Mouse (Mus musculus) midbrain, embryonic 14.5 days (tissue): ENCODE results near the gene Mgst2. TPM values are rescaled to one million over a fixed set of nuclear protein-coding genes. Genes with fewer than 3 reads are reported as not detected.

ENCODE experiments used
- ATAC-seq: fragments of 200-750 bp; cut with Nextera tagmentation; 2 replicates; pipeline ENCODE4 v1.8.0; 2017; ENCODE audit warnings: moderate number of reproducible peaks, moderate library complexity; ENCODE audit not compliant: low FRiP score, low TSS enrichment
- DNase-seq: peaks from one replicate; pipeline ENCODE4 v3.0.0-alpha.2; 2015
- H3K27ac ChIP-seq: fragments of 300-500 bp; sonication (generic); replicated peaks from 2 replicates; pipeline ENCODE4 v1.5.1; 2014; ENCODE audit warnings: mild to moderate bottlenecking, low read depth, low read length, moderate library complexity
- H3K27me3 ChIP-seq: fragments of 300-500 bp; sonication (generic); 2 replicates; pipeline ENCODE4 v1.6.1; 2014; ENCODE audit warnings: low read length, control low read depth, mixed read lengths; ENCODE audit not compliant: control insufficient read depth, insufficient read depth
- H3K36me3 ChIP-seq: fragments of 300-500 bp; sonication (generic); 2 replicates; pipeline ENCODE4 v1.6.1; 2014; ENCODE audit warnings: low read length, control low read depth; ENCODE audit not compliant: control insufficient read depth, insufficient read depth
- H3K4me1 ChIP-seq: fragments of 300-500 bp; sonication (generic); 2 replicates; pipeline ENCODE4 v1.6.1; 2014; ENCODE audit warnings: mild to moderate bottlenecking, antibody characterized with exemption, low read length, control low read depth; ENCODE audit not compliant: control insufficient read depth, insufficient read depth
- H3K4me2 ChIP-seq: fragments of 300-500 bp; sonication (generic); 2 replicates; pipeline ENCODE4 v1.6.1; 2014; ENCODE audit warnings: mild to moderate bottlenecking, low read length, moderate library complexity
- H3K4me3 ChIP-seq: fragments of 300-500 bp; sonication (generic); replicated peaks from 2 replicates; pipeline ENCODE4 v1.5.1; 2014; ENCODE audit warnings: low read depth, low read length
- H3K9ac ChIP-seq: fragments of 300-500 bp; sonication (generic); replicated peaks from 2 replicates; pipeline ENCODE4 v1.6.1; 2014; ENCODE audit warnings: mild to moderate bottlenecking, low read length, moderate library complexity
- H3K9me3 ChIP-seq: fragments of 300-500 bp; sonication (generic); 2 replicates; pipeline ENCODE4 v1.6.1; 2016; ENCODE audit warnings: low read length, control low read depth, mixed read lengths; ENCODE audit not compliant: control insufficient read depth
- WGBS: fragments of 180-500 bp; shearing (Covaris S2); extraction: QIAGEN DNeasy Blood & Tissue Kit; methylation state at CpG from one replicate; pipeline ENCODE4 v1.1.7; 2014; 5-methylcytosine and 5-hydroxymethylcytosine counted together
- polyA plus RNA-seq: library from polyadenylated mRNA; unstranded; fragments of >200 nt; fragmentation: Nextera tagmentation; extraction: Ambion mirVana; gene quantifications from 2 replicates; pipeline ENCODE4 v1.2.1, GENCODE M21; 2014

The Mgst2 gene
- polyA plus RNA-seq, 1 experiment from 2014 or later, result 0.46 TPM

DNA sequence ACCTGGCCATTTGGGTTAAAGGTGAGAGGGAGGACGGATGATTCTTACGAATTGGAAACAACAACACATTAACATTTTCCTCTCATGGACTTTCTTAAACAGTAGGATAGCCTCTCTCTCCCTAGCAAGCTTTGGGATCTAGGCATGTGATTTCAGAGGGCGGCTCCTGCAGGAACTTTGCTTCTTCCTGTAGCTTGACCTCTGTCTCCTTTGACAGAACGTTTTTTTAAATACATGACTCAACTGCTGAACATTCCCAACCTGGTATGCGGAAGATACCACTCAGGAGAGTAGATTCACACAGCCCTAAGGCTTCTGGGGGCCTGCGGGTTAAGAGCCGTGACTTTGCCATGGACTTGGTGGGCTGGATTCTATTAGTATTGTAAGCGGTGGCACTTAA lies 10.7 kb upstream of the Mgst2 start:
- no peaks in the 10 kb centered on the region for H3K36me3 ChIP-seq
- no peak overlapping the region for H3K4me3 ChIP-seq
- ATAC-seq, result no peak
- no peak overlapping the region for H3K4me2 ChIP-seq
- 88% methylated on average over 8 of the region's 8 CpGs for WGBS
- DNase-seq, result no peak
- peaks cover 12% of the 10 kb centered on the region for H3K4me1 ChIP-seq
- H3K9ac ChIP-seq, result no peak overlapping the region
- H3K27me3 ChIP-seq, result no peaks in the 10 kb centered on the region
- H3K27ac ChIP-seq, result no peak overlapping the region
- no peaks in the 10 kb centered on the region for H3K9me3 ChIP-seq

DNA sequence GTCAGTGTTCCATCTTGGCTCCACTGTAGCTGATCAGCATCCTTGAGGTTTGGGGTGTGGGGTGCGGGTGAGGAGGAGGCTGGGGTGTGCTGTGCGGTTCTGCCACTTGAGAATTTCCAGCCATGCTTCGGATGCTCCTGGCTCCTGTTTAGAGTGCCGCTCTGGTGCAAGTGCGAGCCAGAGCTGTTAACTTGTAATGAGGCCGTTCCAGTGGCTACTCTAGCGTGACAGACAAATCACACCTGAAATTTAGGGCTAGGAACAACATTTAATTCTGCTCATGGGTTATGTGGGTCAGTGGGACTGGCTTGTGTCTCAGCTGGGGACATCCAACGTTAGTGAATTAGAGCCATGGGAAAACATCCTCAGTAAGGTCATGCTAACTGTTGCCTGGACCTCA lies 10.2 kb upstream of the Mgst2 start:
- no peak for ATAC-seq

DNA sequence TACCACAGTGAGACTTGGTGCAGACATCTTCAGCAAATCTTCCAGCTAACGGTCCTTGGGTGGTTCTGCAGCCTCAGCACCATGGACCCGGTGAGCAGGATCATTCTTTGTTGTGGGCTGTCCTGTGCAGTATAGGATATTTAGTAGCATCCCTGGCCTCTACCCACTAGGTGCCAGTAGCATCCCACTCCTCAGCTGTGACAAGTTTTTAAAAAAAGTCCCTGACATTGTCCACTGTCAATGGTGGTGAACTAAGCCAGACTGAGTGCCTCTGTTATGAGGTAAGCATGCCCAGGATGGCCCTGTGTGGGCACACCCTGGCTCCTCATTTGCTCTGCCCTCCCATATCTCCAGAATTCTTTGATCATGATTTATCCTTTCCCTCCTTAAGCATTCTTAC lies 9.0 kb upstream of the Mgst2 start:
- Histone ChIP-seq H3K4me3 (no peak overlapping the region), H3K9me3 (no peaks in the 10 kb centered on the region), H3K27ac (0 out of 2 replicates have a peak overlapping the region, but pooled peaks have one; percentile 20), H3K36me3 (no peaks in the 10 kb centered on the region), H3K4me2 (no peak overlapping the region), H3K27me3 (no peaks in the 10 kb centered on the region), H3K9ac (no peak overlapping the region), H3K4me1 (peaks cover 12% of the 10 kb centered on the region)
- DNase-seq (peak; percentile 81), ATAC-seq (peak; percentile 61)
- 71% methylated on average over 2 of the region's 2 CpGs for WGBS

More for the DNA sequence above, 10.2 kb upstream of the Mgst2 start:
- Histone ChIP-seq H3K27me3 (no peaks in the 10 kb centered on the region), H3K27ac (no peak overlapping the region), H3K4me3 (no peak overlapping the region), H3K4me2 (no peak overlapping the region), H3K4me1 (peaks cover 12% of the 10 kb centered on the region), H3K9me3 (no peaks in the 10 kb centered on the region), H3K36me3 (no peaks in the 10 kb centered on the region), H3K9ac (no peak overlapping the region)
- no peak for DNase-seq
- 81% methylated on average over 8 of the region's 8 CpGs for WGBS

DNA sequence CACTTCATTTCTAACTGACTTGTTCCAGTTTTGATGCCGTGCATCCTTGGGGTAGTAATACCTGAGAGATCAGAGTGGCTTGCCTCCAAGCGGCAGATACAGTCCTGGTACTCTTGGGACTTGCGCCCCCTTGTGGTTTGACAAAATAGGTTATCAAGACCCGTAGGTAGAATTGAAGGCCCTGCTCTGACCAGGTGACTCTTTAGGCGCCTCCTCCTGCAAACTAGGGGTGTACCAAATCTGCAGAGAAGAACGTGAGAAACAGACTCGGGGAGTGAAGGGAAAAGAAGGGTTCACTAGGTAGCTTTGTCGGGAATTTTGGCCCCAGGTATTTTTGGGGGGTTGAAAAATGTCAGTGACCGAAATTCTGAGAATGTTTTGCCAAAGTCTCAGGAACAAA lies 7.9 kb upstream of the Mgst2 start:
- ATAC-seq (0 out of 2 replicates have a peak, but pooled peaks have one; percentile 48), DNase-seq (peak; percentile 90)
- Histone ChIP-seq H3K4me2 (peak overlapping the region; percentile 41), H3K36me3 (no peaks in the 10 kb centered on the region), H3K4me1 (peaks cover 12% of the 10 kb centered on the region), H3K4me3 (no peak overlapping the region), H3K27me3 (no peaks in the 10 kb centered on the region), H3K27ac (no peak overlapping the region), H3K9me3 (no peaks in the 10 kb centered on the region), H3K9ac (no peak overlapping the region)
- 2% methylated on average over 9 of the region's 9 CpGs for WGBS

DNA sequence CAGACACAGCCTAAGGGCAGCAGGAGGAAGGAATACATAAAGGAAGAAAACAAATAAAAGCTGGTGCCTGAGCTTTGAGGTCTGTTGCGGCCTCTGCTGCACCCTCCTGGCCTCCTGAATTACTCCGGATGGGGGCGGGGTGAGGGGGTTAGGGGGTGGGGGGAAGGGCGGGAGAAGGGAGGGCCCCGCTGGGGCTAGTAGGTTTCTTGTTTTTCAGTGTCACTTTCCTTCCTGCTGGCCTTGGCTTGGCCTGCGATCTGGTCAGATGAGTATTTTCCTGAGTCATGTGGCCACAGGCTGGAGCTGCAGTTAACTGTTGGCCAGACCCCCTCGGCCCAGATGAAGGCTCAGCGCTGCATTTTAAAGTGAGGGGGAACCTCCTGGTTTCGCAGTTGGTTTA lies 7.5 kb upstream of the Mgst2 start:
- Histone ChIP-seq H3K27ac (no peak overlapping the region), H3K27me3 (no peaks in the 10 kb centered on the region), H3K4me3 (no peak overlapping the region), H3K36me3 (no peaks in the 10 kb centered on the region), H3K9ac (no peak overlapping the region), H3K4me2 (peak overlapping the region; percentile 41), H3K4me1 (peaks cover 12% of the 10 kb centered on the region), H3K9me3 (no peaks in the 10 kb centered on the region)
- peak; percentile 31; the same call in 1 of the 2 replicates for ATAC-seq
- WGBS, result 4% methylated on average over 9 of the region's 9 CpGs
- peak; percentile 44 for DNase-seq

DNA sequence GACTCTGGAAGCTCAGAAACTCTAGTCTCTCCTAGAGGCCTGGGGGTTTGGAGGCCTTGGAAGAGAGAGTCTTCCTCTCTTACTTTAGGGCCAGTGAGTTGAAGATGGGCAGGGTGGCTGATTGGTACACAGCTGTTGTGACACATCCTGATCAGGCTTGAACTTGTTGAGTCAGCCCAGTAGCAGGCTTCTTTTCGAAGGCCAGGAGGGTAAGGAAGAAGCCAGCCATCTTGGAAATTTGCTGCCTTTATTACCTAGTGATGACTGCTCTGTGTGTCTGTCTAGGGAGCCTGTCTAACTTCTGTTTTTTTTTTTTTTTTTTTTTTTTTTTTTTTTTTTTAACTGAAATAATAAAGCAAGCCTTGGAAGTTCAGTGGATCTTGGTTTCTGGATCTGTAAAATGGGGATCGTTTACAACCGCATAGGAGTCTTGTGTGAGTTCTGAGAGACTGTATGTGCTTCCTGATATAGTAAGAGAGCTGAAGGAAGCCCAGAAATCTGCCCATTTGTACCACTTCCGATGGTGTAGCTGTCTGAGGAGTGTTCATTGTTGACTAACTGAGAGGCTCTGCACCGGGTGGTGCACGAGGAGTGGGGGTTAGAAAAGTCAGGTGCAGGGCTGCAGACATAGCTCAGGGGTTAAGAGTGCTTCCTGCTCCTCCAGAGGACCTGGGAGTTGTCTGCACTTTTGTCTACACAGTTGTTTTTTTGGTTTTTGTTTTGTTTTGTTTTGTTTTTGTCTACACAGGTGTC lies 5.7 kb upstream of the Mgst2 start:
- no peaks in the 10 kb centered on the region for H3K36me3 ChIP-seq
- H3K4me1 ChIP-seq, result peaks cover 9% of the 10 kb centered on the region; the same call in 1 of the 2 replicates
- 86% methylated on average over 6 of the region's 6 CpGs for WGBS
- H3K27me3 ChIP-seq, result no peaks in the 10 kb centered on the region
- no peak overlapping the region for H3K4me2 ChIP-seq
- ATAC-seq (no peak), DNase-seq (no peak)
- no peak overlapping the region for H3K27ac ChIP-seq
- no peak overlapping the region for H3K9ac ChIP-seq
- no peaks in the 10 kb centered on the region for H3K9me3 ChIP-seq
- no peak overlapping the region for H3K4me3 ChIP-seq

DNA sequence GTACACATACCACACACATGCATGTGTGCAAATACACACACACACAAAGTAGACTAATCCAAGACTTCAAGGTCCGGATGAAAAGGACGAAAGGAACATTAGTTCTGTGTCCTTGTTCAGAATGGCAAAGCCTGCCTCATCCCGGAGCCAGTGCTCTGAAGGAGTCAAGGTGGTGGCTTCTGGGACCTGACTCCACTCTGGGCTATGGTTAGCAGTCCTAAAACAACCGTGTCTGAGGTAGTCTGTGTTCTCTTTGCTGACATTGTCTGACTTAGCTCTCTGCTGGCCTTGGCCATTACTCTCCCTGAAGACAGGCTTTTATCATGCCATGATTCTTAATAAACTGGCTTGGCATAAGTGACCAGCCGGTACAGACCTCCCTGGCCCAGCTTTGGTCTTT lies 745 bp upstream of the Mgst2 start:
- Histone ChIP-seq H3K9ac (no peak overlapping the region), H3K4me1 (no peaks in the 10 kb centered on the region), H3K4me3 (no peak overlapping the region), H3K27me3 (no peaks in the 10 kb centered on the region), H3K27ac (no peak overlapping the region), H3K4me2 (no peak overlapping the region), H3K36me3 (no peaks in the 10 kb centered on the region), H3K9me3 (no peaks in the 10 kb centered on the region)
- no peak for ATAC-seq
- DNase-seq, result no peak
- WGBS, result 86% methylated on average over 5 of the region's 5 CpGs

DNA sequence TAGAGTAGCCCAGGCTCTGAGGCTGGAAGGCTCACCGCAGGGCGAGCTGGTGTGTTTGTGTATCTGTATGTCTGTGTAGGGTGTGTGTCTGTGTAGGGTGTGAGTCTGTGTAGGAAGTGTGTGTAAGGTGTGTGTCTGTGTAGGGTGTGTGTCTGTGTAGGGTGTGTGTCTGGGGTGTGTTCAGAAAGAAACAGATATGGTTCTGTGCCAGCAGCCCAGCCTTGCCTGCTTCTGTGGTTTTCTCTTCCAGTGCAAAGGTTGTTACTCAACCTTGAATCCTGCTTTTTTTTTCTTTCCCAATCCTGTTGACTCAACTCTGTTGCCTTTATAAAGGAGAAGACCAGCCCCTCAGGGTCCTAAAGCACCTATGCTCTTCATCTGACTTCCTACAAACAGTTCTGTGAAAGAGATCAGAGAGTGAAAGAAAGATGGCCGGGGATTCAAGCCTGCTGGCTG lies 689 bp downstream of the Mgst2 start:
- no peak for ATAC-seq
- Histone ChIP-seq H3K27me3 (no peaks in the 10 kb centered on the region), H3K36me3 (no peaks in the 10 kb centered on the region), H3K4me1 (no peaks in the 10 kb centered on the region), H3K9me3 (no peaks in the 10 kb centered on the region), H3K27ac (no peak overlapping the region), H3K4me2 (no peak overlapping the region), H3K9ac (no peak overlapping the region), H3K4me3 (no peak overlapping the region)
- DNase-seq, result peak; percentile 18
- 84% methylated on average over 3 of the region's 3 CpGs for WGBS

DNA sequence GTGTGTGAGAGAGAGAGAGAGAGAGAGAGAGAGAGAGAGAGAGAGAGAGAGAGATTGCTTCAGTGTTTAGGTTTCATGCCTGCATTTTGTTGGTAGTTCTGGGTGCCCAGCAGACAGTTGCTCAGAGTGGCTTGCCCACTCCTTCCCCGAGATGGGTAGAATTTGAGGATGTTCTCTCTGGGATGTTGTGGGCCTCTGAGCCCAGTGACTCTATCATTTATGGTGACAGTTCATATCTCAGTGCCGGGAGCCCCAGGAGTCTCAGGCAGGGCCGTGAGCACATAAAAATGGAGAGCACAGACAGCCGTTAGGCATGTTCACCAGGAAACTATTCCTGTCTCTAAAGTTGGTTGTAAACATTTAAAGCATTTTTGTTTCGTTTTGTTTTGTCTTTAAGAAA lies 1.2 kb downstream of the Mgst2 start:
- no peak overlapping the region for H3K4me2 ChIP-seq
- H3K27ac ChIP-seq, result no peak overlapping the region
- no peak for DNase-seq
- H3K4me3 ChIP-seq, result no peak overlapping the region
- no peaks in the 10 kb centered on the region for H3K27me3 ChIP-seq
- 75% methylated on average over 5 of the region's 5 CpGs for WGBS
- no peak for ATAC-seq
- no peaks in the 10 kb centered on the region for H3K9me3 ChIP-seq
- H3K36me3 ChIP-seq, result no peaks in the 10 kb centered on the region
- no peaks in the 10 kb centered on the region for H3K4me1 ChIP-seq
- no peak overlapping the region for H3K9ac ChIP-seq
